Mouse (Mus musculus): ENCODE measurements around the gene Fut2.

The Fut2 gene

DNA sequence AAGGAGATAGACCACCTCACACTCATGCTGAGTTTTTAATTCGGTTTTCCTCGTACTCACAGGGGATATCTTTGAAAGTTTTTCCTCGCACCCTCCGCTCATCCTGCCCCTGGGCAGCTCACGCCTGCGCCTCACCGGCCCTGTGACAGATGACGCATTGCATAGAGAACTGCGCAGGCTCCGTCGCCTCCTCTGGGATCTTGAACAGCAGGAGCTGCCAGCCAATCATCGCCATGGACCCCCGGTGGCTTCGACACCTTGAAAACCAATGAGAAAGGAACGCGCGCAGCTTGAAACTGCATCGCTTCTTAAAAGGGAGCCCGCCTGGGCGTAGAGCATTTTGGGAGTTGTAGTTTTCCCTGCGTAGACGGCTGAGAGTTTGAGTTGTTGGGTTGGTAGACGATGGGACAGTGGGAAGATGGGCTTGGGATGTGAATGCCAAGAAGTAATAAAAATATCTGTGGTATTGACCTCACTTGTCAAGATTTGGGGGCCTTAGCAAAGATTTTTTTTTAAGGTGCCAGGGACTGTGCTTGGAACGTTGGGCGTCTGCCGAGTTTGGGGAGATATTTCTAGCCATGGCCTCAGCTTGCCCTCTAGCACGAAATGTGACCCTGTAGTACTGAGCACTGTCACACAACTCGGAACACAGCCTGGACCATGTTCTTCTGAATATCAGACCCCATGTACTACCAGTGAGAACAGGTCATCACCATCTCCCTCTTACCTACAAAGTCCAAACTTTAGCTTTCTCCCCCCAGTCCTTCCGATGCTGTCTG is 27.4 kb downstream of the Fut2 start:
- DNase-seq (ENCODE audit: low spot score): peak; percentile 75

DNA sequence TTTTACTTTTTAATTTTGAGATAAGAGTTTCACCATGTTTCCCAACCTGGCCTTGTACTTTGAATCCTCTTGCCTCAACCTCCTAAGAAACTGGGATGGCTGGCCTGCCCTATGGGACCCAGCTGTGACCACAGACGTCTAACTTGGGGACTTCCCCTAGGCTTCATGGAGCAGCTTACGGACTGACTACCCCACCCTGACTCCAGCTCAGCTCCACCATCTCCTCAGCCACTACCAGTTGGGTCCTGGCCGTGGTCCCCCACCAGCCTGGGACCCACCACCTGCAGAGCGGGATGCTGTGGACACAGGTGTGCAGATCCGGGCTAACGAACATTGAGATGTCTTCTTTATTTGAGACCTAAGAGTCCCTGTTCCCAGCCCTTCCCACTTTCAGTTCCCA is 28.5 kb downstream of the Fut2 start:
- DNase-seq (ENCODE audit: low spot score): no peak

DNA sequence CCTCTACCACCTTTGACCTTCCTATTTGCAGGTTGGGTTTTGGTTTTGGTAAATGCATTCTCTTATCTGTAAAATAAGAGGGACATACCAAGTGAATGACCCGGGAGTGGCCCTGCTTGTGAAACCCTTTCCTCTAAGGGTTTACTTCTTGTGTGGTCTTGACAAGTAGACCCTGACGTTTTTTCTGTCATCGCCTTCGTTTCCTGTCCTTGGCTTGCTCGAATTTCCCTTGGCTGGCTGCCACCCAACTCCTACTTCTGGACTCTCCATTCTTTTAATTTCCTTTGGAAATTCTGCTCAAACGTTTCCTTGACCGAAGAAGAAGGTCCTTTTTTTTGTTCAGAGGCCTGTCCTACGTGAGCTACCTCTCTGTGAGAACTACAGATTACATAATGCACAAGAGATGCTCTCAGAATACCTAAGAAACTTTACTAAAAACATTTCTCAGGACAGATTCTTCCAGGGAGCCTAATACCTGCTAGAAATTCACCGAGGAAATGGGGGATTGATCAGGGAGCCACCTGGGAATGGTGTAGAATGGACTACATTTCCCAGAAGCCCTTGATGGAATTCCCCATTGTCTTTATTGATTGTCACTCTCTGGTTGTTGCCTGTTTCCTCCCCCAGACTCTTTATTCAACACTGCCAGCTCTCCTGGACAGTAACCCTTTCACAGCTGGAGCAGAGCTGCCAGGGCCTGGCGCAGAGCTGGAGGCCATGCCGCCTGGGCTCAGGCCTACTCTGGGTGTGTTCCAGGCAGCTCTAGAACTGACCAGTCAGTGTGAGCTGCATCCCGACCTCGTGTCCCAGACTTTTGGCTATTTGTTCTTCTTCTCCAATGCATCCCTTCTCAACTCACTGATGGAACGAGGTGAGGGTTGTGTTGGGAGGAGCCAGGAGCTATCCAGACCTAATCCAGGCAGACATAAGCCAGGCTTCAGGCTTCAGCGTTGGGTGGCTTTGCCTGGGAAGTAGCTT is 30.2 kb downstream of the Fut2 start:
- DNase-seq (ENCODE audit: low spot score): no peak

GRCm38 (mm10) chr7:45634946-45635681 is 31.1 kb downstream of the Fut2 start:
- DNase-seq (ENCODE audit: low spot score): no peak

DNA sequence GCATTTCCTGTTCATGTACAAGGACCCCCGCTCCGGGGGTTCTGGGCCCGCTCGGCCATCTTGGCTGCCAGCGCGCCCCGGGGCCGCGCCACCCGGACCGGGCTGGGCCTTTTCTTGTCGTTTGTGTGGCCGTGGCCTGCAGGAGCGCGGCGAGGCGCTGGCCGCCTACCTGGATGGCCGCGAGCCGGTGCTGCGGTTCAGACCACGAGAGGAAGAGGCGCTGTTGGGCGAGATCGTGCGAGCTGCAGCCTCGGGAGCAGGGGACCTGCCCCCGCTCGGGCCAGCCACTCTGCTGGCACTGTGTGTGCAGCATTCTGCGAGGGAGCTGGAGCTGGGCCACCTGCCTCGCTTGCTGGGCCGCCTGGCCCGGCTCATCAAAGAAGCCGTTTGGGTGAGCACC is 33.7 kb downstream of the Fut2 start:
- no peak for DNase-seq (ENCODE audit: low spot score)

- no peak for DNase-seq (ENCODE audit: low spot score)
These were observed 35.9 kb downstream of the Fut2 start for GRCm38 (mm10) chr7:45630064-45630907.

GRCm38 (mm10) chr7:45628364-45629294 is 37.6 kb downstream of the Fut2 start:
- DNase-seq (ENCODE audit: low spot score): no peak

GRCm38 (mm10) chr7:45627261-45627660 is 38.9 kb downstream of the Fut2 start, which contains the start of gene Rasip1:
Gene Rasip1, plus strand, starts transcription at chr7:45627488.
- DNase-seq (ENCODE audit: low spot score): no peak

GRCm38 (mm10) chr7:45626571-45627076 is 39.6 kb downstream of the Fut2 start:
- DNase-seq (ENCODE audit: low spot score): no peak

GRCm38 (mm10) chr7:45625481-45625880 is 40.7 kb downstream of the Fut2 start:
- no peak for DNase-seq (ENCODE audit: low spot score)

GRCm38 (mm10) chr7:45624718-45625117 is 41.5 kb downstream of the Fut2 start:
- DNase-seq (ENCODE audit: low spot score): no peak

- no peak for DNase-seq (ENCODE audit: low spot score)
These were observed 42.7 kb downstream of the Fut2 start for GRCm38 (mm10) chr7:45623507-45623906.

GRCm38 (mm10) chr7:45621443-45621842 is 44.8 kb downstream of the Fut2 start, which contains the start of gene Izumo1:
Gene Izumo1, plus strand, starts transcription at chr7:45621811.
- no peak for DNase-seq (ENCODE audit: low spot score)

DNA sequence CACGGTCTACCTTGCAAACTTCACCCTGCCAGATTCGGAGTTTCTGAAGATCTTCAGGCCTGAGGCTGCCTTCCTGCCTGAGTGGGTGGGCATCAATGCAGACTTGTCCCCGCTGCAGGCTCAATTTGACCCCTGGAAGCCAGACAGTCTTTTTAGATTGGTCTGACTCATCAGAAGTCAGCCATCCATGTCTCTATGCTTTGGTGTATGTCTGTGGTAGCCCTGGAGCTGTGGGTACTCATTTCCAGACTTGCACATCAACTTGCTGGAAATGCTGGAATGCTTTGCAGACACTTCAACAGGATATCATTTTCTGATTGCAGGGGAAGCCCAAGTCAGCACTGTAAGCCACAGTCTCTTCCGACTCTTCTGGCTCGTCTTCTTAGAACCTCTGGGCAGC is 46.6 kb downstream of the Fut2 start:
- no peak for DNase-seq (ENCODE audit: low spot score)

DNA sequence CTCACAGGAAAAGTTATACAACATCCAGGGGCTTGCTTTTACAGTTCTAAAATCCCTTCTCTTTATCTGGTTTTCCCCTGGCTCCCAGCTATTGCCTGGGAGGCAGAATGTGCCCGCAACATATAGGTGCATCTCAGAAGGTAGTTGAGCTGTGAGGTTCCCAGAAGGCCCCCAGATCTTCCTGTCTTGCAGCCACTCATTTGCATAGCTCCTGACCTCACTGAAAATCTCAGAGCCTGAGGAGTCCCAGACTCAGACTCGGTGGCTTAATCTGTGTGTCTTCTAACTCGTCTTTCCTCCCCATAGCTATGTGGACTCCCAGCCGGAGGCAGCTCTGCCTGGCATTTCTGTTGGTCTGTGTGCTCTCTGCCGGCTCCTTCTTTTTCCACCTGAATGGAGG is 47.9 kb downstream of the Fut2 start:
- DNase-seq (ENCODE audit: low spot score): no peak

DNA sequence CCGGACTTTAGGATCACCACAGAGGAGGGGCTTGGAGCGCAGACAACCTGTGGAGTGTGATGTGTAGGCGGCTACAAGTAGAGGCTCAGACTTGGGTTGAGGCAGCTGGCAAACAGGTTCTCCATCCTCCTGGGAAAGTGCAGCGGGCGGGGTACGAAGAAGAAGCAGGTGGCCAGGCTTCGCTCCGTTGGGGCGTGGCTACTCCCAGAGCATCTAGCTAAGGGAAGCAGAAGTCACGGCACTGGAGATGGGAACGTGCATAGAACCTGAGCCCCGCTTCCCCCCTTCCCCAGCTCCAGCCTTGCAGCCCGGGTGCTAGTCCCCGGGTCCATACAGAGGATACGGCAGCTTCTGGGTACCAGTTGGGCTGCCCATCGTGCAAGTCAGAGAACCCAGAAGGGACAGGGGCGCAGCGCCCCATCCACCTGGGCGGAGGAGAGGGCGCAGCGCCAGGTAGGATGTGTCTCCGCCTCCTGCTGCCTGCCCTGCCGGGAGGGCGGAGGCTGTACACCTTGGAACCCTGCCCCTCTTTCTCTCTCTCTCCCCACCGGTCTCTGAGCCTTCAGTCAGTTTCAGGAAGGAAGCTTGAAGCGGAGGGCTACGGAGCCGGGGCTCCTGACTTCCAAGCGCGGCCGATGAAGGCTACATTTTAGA is 49.0 kb downstream of the Fut2 start, which contains the start of gene Fut1:
Fut1 (plus strand) TSS at position 248 of the 654 bp plus-strand sequence.
- DNase-seq (ENCODE audit: low spot score): no peak

DNA sequence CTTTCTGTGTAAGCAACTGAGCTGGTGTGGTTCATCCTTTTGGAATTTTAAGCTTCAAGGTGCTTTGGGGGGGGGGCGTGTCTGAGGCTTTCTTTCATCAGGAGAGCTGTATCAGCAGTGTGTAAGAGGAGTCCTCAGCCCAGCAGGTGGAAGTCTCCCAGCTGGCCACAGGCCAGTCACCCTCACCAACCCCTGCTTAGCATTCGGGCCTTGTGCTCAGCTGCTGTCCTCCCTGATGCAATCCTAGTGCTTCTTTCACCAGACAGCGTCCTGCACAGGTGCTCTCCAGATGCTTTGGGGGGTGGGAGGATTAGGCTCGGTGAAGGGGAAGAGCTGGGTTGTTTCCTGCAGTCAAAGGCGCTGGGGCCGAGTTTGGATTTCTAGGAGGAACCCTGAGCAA is 49.9 kb downstream of the Fut2 start:
- no peak for DNase-seq (ENCODE audit: low spot score)

- no peak for DNase-seq (ENCODE audit: low spot score)
These were observed 56.7 kb downstream of the Fut2 start for GRCm38 (mm10) chr7:45609511-45609910.

DNA sequence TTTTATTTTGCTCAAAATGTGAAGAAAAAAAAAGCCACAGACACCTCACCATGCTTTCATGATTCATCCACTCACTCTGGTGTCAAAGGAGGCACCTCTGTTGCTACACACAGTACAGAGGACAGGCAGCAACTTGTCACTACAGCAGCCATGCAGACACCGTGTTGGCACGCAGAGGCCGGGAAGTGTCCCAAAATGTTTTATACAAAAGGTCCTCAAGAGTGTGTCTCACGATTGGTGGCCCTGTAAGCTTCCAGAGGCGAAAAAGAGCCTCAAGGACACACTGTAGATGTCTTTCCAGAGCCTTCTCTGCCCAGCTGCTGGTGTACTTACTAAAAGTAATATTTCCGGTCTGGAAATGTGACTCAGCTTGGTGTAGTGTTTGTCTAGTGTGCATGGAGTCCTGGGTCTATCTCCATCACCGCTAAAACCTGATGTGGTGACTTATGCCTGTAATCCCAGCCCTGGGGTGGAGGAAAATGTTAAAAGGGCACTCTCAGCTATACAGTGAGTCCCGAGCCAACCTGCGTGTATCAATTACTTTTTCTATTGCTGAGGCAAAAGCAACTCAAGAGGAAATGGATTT is 60.4 kb downstream of the Fut2 start:
- no peak for DNase-seq (ENCODE audit: low spot score)
